Mouse (Mus musculus) hematopoietic stem cell, adult 5-6 weeks (primary cell): ENCODE measurements around the gene Kndc1. TPM values are rescaled to one million over a fixed set of nuclear protein-coding genes. Genes with fewer than 3 reads are reported as not detected.

Experiments
- ATAC-seq, 2 experiments: fragments of 125-278 bp in 1 of 2; replicated peaks in 1 of 2; 2 replicates each; pipeline ENCODE4 v1.8.0; 2016 to 2017; ENCODE audit warnings: inconsistent platforms in 2 of 2, mild to moderate bottlenecking in 2 of 2, moderate number of reproducible peaks in 2 of 2, low read depth in 1 of 2, moderate TSS enrichment in 1 of 2; ENCODE audit not compliant: low FRiP score in 2 of 2, poor library complexity in 2 of 2, severe bottlenecking in 2 of 2, insufficient read depth in 1 of 2, low TSS enrichment in 1 of 2
- total RNA-seq: library from RNA; stranded (forward); fragments of 172-1452, 232-1000 nt; gene quantifications from 2 replicates; pipeline ENCODE4 v1.2.3, GENCODE M21; 2017

Gene Kndc1
- not detected in 2 replicates for total RNA-seq

DNA sequence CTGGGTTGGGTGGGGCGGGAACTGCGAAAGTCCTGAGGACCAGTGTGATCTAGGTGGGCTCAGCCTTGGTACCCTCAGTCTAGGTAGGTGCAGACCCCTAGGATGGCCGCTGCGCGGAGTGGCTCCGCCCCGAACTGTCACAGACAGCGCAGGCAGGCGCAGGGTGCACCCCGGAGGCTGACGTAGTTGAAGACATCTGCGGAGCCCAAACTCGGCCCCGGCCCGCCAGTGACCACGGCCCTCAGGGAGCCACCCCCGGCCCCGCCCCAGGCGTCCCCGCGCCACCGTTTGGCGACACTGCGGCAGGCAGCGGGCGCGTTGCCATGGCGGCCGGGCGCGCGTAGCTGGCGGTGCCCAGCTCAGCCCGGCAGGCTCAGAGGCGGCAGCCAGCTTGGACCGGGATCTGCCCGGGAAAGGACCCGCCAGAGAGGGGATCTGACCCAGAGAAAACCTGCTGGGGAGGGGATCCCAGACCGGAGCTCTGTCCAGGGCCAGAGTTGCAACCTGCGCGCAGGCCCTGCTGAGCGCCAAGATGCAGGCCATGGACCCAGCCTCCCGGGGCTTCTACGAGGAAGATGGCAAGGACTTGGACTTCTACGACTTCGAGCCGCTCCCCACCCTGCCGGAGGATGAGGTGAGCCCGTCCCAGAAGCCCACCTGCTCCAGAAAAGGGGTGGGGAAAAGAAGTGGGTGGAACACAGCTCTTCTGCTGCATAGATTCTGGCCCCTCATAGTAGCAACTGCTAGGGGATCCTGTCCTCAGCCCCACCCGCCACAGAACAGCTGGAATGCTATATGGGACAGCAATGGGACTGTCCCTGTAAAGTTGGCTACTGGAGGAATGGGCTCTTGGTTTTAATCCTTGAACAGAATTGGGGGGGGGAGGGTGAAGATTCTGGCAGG, at the start of gene Kndc1:
Kndc1 (plus strand) TSS at position 42 of the 903 bp plus-strand sequence.
- no peak for ATAC-seq

DNA sequence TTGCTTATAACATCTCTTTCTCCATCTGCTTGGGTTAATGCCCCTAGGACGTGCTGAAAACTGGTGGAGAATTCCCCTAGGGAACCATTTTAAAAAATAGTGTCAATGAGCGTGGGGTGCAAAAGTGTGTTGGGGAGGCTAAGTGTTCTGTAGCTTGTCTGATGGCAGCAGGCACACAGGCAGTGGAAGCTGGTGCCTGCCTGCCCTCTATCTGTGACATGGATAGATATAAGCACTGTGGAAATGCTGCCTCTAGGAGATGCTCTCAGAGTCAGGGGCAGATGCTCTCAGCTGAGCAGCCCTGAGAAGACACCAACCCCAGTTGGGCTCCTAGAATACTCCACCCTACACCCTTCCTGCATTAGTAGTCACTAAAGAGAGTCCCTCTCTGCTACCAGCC, 49.4 kb upstream of the Kndc1 start:
- ATAC-seq: no peak

DNA sequence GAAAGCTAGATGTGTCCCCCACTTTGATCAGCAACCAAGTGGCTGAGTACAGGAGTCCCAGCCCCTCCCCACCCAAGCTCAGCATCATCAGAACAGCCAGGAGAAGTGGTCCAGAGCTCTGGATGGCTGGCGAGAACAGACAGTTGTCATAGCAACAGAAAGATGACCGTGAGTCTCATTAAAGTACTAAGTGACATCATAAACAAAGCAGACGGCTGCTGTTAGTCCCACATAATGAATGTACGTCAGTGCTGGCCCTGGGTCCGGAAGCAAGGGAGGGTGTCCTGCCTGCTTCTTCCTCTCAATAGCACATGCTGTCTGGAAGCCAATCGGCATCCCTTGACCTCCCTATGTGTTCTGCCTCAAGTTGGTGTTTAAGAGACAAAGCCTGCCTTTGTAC, 44.3 kb upstream of the Kndc1 start:
- ATAC-seq: no peak

DNA sequence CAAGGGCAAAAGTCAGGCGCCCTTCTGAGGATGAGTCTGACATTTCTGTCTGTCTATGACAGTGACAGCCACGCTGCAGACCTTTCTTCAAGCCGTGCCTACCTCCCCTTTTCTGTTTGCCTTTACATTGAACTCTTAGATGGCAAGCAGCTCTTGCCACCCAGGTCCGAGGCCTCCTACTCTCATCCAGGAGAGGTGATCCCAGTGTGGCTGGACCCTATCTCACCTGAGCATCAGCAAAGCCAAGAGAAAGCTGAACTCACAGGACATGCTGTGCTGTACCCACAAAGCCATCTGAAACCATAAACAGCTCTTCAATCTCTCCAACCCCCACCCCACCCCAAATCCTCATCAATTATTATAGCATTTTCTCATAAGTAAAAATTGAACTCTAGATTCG, 43.8 kb upstream of the Kndc1 start:
- ATAC-seq: no peak

DNA sequence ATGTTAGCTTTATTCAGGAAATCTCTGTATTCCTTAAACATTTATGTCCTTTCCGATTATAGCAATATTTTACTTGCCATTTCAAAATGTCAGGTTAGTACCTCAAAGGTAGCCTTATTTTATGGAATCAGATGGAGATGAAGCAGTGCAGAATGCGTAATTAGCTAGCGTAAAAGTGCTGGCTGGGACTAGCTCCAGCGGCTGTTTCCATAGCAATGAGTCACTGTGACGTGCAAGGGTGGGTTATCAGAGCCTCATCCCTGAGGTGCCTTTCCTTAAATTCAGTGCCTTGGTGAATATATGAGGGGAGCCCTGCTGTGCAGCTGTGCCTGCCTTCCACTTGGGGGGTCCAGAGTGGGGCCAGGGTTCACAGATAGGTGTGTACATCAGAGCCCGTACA, 43.4 kb upstream of the Kndc1 start:
- no peak for ATAC-seq

DNA sequence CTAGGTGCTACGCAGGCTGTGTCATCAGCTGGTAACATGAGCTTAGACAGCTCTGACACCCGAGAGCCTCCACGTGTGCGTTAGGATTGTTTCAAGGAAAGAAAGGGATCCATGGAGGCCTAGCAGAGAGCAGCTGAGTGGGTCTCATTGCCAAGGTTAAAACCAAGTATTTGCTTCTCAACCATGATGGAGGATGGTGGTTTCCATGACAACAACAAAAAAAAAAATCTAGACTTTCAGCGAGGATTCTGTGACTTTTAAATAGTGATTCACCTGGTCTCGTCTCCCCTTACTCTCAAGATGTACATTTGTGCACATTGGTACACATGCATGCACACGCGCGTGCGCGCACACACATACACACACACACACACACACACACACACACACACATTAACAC, 39.2 kb upstream of the Kndc1 start:
- no peak for ATAC-seq

DNA sequence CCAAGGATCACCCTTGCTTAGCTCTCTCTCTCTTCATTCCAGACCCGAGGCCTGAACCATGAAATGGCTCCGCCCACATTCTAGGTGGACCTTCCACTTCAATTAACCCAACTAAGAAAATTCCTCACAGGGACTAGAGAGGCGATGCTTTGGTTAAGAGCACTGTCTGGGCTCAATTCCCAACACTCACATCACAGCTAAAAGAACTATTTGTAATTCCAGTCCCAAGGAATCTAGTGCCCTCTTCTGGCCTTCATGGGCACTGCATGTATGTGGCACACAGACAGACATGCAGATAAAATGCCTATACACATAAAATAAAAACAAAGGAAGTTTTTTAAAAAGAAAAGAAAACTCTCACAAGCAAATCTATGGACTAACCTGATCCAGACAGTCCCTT, 33.1 kb upstream of the Kndc1 start:
- no peak; a peak in 1 of 4 replicates for ATAC-seq

DNA sequence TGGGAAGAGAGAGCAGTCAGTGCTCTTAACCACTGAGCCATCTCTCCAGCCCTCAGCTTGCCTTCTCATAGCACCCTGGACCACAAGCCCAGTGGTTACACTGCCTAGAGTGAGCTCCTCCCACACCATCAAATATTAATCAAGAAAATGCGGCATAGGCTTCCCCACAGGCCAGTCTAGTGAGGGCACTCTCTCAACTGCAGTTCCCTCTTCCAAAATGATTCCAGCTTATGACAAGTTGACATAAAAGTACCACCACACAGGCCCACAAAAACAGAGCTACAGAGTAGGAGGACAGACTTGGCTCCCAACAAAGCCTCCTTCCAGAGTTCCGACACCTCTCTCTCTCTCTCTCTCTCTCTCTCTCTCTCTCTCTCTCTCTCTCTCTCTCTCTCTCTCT, 31.4 kb upstream of the Kndc1 start:
- ATAC-seq: no peak

DNA sequence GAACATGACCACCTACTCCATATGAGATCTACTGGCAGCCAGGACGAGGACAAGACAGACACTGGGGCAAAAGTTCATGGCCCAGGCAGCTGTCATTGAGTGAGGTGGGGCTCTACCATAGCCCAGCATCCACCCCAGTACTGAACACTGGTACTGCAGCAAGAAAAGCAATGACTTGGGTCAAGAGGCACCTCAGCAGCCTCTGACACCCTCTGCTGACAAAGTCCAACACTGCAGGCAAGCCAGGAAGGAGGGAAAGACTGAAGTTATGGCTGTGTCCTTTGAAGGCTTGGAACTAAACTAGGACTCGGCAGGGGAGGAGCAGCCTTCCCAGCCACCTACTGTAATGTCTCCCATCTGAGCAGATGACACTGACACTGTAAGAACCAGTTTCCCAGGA, 30.2 kb upstream of the Kndc1 start:
- ATAC-seq: no peak

DNA sequence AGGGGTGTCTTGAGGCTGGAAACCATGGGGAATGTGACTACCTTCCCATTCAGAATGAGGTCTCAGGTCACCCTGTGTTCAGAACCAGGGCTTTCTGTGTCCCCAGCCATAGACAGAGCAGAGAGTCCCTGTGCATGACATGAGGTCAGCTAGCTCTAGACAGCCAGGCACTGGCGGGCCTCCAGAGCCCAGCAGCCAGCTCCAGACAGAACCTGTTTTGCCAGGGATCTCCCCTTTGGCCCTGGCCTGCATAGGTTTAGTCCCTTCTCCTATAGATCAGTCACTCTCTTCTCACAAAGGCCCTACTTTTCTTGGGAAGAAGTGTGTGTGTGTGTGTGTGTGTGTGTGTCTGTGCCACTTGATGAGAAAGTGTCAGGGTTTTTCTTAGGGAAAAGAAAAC, 29.6 kb upstream of the Kndc1 start:
- ATAC-seq: no peak

DNA sequence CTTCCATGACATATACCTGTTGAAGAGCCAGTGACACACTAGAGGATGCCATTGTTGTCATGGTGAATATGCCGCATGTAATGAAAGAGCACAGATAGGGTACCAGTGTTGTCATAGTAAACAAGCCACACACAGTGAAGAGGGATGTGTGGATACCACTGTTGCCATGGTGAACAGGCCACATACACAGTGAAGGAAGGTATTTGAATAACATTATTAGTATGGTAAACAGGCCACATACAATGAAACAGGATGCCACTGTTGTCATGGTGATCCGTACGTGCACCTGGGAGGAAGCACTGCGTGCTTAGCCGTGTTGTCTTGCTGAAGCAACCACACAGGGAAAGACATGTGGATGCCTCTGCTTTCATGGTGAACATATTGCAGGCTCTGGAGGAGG, 23.5 kb upstream of the Kndc1 start:
- no peak for ATAC-seq

DNA sequence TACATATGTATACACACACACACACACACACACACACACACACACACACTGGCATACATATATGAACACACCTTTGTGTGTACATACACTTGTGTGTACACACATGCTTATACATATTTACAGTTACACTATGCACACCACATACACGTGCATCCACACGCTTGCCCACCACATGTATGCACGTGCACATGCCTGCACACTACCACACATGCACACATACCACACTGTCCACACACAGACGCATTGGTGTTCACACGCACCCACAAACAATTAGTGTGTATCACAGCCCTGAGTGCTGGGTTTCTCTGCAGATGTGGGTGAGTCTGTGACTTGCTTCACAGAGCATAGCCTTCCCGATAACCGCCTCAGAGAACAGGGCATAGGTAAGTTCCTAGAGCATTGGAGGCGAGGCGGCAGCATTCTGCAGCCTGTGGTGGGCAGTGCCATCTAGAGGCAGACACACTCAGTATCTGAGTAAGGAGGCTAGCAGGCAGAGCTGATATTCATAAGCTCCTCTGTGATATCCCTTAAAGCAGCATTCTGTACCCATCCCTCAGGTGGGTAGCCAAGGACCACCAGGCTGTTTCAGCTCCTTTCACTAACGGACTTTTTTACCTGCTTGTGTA, 17.2 kb upstream of the Kndc1 start:
- ATAC-seq: no peak

DNA sequence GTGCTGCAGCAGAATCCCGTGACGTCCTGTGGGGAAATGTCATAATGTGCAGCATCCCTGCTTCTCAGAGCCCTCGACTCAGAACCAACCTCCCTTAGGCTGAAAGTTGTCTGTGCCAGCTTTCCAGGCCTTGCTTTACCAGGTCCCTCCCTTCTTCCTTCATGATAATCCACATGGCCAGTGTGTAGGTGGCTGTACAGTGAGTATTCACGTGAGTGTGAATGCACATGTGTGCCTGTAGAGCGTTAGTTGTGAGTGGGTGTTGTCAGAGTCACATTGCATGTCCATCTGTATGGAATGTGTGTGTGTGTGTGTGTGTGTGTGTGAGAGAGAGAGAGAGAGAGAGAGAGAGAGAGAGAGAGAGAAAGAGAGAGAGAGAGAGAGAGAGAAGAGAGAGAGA, 16.4 kb upstream of the Kndc1 start:
- no peak for ATAC-seq

DNA sequence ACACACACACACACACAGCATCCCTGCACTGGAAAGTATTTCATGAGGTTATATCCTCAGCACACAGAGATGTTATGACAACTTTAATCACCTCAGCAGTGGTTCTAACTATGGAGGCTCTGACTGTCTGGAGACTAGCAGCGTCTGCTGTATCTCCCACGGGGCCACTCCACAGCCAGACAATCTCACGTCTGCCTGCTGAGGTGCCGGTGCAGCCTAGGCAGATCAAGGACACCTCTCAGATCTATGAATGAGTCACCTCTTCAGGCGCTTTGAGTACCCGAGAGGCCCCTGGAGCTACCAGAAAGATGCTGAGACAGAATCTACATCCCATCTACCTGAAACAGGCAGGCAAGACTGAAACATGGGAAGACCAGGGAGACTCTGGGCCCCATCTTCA, 15.9 kb upstream of the Kndc1 start:
- no peak for ATAC-seq

DNA sequence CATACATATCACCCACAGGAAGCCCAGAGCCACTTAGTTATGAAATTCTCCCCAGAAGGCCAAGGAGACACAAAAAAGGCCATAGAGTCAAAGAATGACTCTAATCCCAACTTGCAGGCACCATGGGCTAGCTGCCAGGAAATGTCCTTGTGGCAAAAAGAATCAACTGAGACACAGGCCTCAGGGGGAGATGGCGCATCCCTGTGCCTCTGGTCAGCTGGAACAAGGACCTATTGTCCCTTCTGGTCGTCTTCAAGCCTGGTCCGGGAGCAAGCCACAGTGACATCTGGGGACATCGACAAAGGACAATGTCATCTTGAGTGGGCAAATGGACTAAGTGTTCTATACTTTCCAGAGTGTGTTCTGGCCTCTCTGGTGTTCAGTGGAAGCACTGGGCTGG, 11.0 kb upstream of the Kndc1 start:
- no peak for ATAC-seq

DNA sequence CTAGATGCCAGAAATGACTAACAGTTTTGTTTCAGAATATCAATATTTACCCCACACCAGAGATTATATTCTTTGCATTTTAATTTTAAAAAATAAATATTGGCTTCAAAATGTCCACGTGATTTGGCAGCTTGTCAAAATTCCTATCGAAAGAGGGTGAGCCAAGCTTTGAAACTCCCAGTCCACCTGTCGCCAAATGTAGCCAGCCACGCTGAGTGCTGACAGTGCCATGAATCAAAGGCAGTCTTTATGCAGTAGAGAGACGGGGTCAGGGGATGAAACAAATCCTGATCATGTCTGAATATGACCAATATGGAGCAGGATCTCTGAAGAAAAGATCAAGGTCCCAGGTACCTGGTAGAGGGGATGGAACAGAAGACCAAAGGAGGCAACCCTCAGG, 2.7 kb upstream of the Kndc1 start:
- no peak for ATAC-seq

DNA sequence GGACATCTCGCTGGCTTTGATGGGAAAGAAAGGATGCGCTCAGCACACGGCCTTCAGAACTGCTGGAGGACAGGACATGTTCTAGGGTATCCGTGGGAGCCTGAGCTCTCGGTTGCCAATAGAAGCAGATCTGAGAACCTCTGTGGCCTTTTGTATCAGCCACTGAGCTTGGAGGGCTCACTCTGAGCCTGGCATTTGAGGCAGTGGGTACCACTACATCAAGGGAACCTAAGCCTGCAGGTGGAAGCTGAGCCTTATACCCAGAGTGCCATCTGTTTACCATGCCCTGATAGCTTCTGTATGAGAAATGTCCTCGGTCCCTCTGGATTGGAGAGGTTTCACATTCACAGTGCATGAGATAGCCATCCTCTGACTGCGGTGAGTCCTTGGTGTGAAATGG, 1.8 kb downstream of the Kndc1 start:
- no peak for ATAC-seq

DNA sequence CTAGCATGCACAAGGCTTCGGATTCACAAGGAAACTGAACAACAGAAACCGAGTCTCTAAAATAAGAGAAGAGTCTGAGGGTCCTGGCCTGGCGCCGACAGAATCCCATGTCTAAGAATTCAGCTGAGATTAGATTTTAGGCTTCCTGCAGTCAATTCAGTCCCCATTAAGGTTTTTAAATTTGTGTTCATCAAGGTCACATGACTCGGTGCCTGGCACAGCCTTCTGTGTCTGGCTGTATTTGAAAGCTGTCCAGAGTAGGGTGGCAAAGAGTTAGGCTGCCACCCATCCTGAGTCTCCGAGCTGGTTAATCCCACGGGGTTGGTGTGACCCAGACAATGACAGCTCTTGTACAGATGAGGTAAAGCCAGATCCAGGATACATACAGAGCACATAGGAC, 2.3 kb downstream of the Kndc1 start:
- ATAC-seq: no peak

DNA sequence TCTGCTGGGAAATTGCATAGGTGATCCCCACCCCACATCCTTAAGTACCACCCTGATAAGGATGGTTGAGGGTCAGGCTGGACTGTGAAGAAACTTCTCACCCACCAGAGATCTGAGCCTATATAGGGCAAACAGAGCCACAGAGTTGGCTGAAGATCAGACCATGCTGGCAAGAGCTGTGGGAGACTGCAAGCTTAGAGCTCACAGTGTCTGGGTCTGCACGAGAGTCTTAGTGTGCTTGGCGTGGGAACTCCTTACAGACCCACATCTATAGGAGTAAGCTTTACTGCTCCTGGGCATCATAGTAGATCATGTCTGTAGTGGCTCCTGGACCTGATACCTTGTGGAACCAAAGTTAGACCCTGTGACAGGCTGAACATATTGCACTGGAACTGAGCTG, 4.1 kb downstream of the Kndc1 start:
- no peak for ATAC-seq
